Comparison of ENCODE assay signal across 17 mouse cellular contexts in genomic region chr11:5614453-5614852, GRCm38 (mm10). TPM values are rescaled to one million over a fixed set of nuclear protein-coding genes. Genes with fewer than 3 reads are reported as not detected.
DNase-seq lines count a peak whose midpoint lies in the region; TF ChIP-seq lines count a peak whose summit lies in the region.
"Had no signal": no experiment of that assay in that cellular context is flagged by ENCODE, and none has a peak within 500 bp of the region (broad histone marks: within the 10 kb centered on the region; RNA-seq: fewer than 3 reads in every experiment).

No protein-coding gene starts in this region.

- H3K4me3 ChIP-seq in kidney, adult 2 months (ENCODE audit: insufficient read depth, low read depth, low read length), result no peak overlapping the region
- H3K4me3 ChIP-seq: liver, embryonic 15.5 days; stomach, embryonic 15.5 days had no signal

- no peak overlapping the region for H3K27ac ChIP-seq in kidney, adult 2 months (ENCODE audit: insufficient read depth, low read depth, low read length)
- H3K27ac ChIP-seq: liver, embryonic 15.5 days; stomach, embryonic 15.5 days had no signal

- H3K4me1 ChIP-seq in kidney, adult 2 months (ENCODE audit: control insufficient read depth, insufficient read depth, low read length), result no peaks in the 10 kb centered on the region
- H3K4me1 ChIP-seq: stomach, embryonic 15.5 days had no signal

- no peak for TF ChIP-seq CTCF in kidney, adult 2 months (conservative IDR thresholded peaks at IDR 0.05; ENCODE audit: insufficient read depth, insufficient read length, low read depth, low read length)

- H3K36me3 ChIP-seq in kidney, adult 2 months (ENCODE audit: control insufficient read depth, insufficient read depth, low read length), result no peaks in the 10 kb centered on the region
- H3K36me3 ChIP-seq: liver, embryonic 15.5 days; stomach, embryonic 15.5 days had no signal

- DNase-seq in gastrocnemius, postnatal 14 days, result peak; percentile 36
- DNase-seq in gastrocnemius, adult 18-20 months (ENCODE audit: low spot score), result no peak
- DNase-seq in kidney, postnatal 14 days, result peak; percentile 36
- DNase-seq in kidney, adult 2 months, result no peak
- peak; percentile 13 for DNase-seq in right cerebral cortex, postnatal 14 days
- no peak for DNase-seq in right cerebral cortex, postnatal 36 days (ENCODE audit: low spot score in 2 of 2)
- DNase-seq in retina, postnatal 1 day, result no peak
- DNase-seq: cerebellum, adult 2 months; thymus, postnatal 25 days had no signal

- WGBS in kidney, adult 2 months, result 81% methylated on average over 3 of the region's 3 CpGs

- intact Hi-C loops in gastrocnemius, postnatal 14 days (cut with DNase I; ENCODE audit: low total_unique reads), result no loop called here

- no peak for TF ChIP-seq POLR2A in kidney, adult 2 months (IDR thresholded peaks at IDR 0.05; ENCODE audit: low read depth, low read length)

- no peaks in the 10 kb centered on the region for H3K27me3 ChIP-seq in kidney, adult 2 months (replicated peaks; ENCODE audit: control insufficient read depth, insufficient read depth, low read length)
- H3K27me3 ChIP-seq: liver, embryonic 15.5 days; stomach, embryonic 15.5 days had no signal

RNA-seq across cellular contexts. Expression of gene Ankrd36, which starts 45.0 kb away (rescaled TPM):
- total RNA-seq in gastrocnemius, postnatal 14 days (2021), result not detected
- total RNA-seq in gastrocnemius, adult 18-20 months (2021), result not detected
- 0.03 and 0.10 TPM in 2 replicates for polyA plus RNA-seq in kidney, adult 2 months (2012; rRNA removed)
- total RNA-seq: gastrocnemius, postnatal 4 days; left cerebral cortex, postnatal 36 days; megakaryocyte, adult 5-6 weeks had no signal
- polyA plus RNA-seq: CD4-positive, CD25-positive, alpha-beta regulatory T cell, adult 4 months; cerebellum, adult 2 months; large intestine, adult 2 months; small intestine, adult 2 months had no signal

Comparison
In these comparisons a context has a peak if more than half of its experiments do, and no peak if none do; other contexts are left out.
1. DNase-seq: peak in gastrocnemius, postnatal 14 days (single experiment), kidney, postnatal 14 days (single experiment) and right cerebral cortex, postnatal 14 days (single experiment); none in gastrocnemius, adult 18-20 months (single experiment), kidney, adult 2 months (single experiment), right cerebral cortex, postnatal 36 days (0 of 2) and retina, postnatal 1 day (single experiment).